Mouse (Mus musculus) limb, embryonic 14.5 days (tissue): ENCODE data around the gene Higd1b. TPM values are rescaled to one million over a fixed set of nuclear protein-coding genes. Genes with fewer than 3 reads are reported as not detected.
A peak's percentile ranks its signal among the peaks of the same experiment; 100 is the strongest.

Experiments used
- ATAC-seq: fragments of 200-750 bp; cut with Nextera tagmentation; 2 replicates; pipeline ENCODE4 v1.8.0; 2017; ENCODE audit warnings: low read depth, moderate number of reproducible peaks, moderate TSS enrichment; ENCODE audit not compliant: low FRiP score
- DNase-seq: peaks from one replicate; pipeline ENCODE4 v3.0.0-alpha.2; 2015; ENCODE audit warnings: low spot score
- H3K27ac ChIP-seq: fragments of 300-500 bp; sonication (generic); replicated peaks from 2 replicates; pipeline ENCODE4 v1.5.1; 2014; ENCODE audit warnings: low read depth, mild to moderate bottlenecking, low read length, moderate library complexity, mixed read lengths
- H3K27me3 ChIP-seq: fragments of 300-500 bp; sonication (generic); 2 replicates; pipeline ENCODE4 v1.6.1; 2014; ENCODE audit warnings: low read length, mixed read lengths; ENCODE audit not compliant: control insufficient read depth, insufficient read depth
- H3K36me3 ChIP-seq: fragments of 300-500 bp; sonication (generic); 2 replicates; pipeline ENCODE4 v1.6.1; 2014; ENCODE audit warnings: mild to moderate bottlenecking, low read length, moderate library complexity, mixed read lengths; ENCODE audit not compliant: control insufficient read depth, insufficient read depth
- H3K4me1 ChIP-seq: fragments of 300-500 bp; sonication (generic); 2 replicates; pipeline ENCODE4 v1.6.1; 2014; ENCODE audit warnings: antibody characterized with exemption, low read length, mixed read lengths; ENCODE audit not compliant: control insufficient read depth, insufficient read depth
- H3K4me2 ChIP-seq: fragments of 300-500 bp; sonication (generic); replicated peaks from 2 replicates; pipeline ENCODE4 v1.6.1; 2014; ENCODE audit warnings: low read depth, mild to moderate bottlenecking, low read length, moderate library complexity; ENCODE audit not compliant: severe bottlenecking
- H3K4me3 ChIP-seq: fragments of 300-500 bp; sonication (generic); replicated peaks from 2 replicates; pipeline ENCODE4 v1.5.1; 2014; ENCODE audit warnings: low read length
- H3K9ac ChIP-seq: fragments of 300-500 bp; sonication (generic); 2 replicates; pipeline ENCODE4 v1.6.1; 2014; ENCODE audit warnings: mild to moderate bottlenecking, low read depth, low read length, moderate library complexity; ENCODE audit not compliant: severe bottlenecking
- H3K9me3 ChIP-seq: fragments of 300-500 bp; sonication (generic); 2 replicates; pipeline ENCODE4 v1.6.1; 2016; ENCODE audit warnings: low read length; ENCODE audit not compliant: control insufficient read depth
- POLR2A ChIP-seq: fragments of 200-500 bp; IDR thresholded peaks from 2 replicates; pipeline ENCODE4 v1.8.0; 2012; ENCODE audit warnings: inconsistent platforms, mild to moderate bottlenecking, moderate library complexity, borderline replicate concordance; ENCODE audit not compliant: insufficient read depth, insufficient read length; ENCODE audit errors: extremely low read depth
- WGBS: fragments of 180-500 bp; shearing (Covaris S2); extraction: QIAGEN DNeasy Blood & Tissue Kit; methylation state at CpG from one replicate; pipeline ENCODE4 v1.1.7; 2014; 5-methylcytosine and 5-hydroxymethylcytosine counted together
- polyA plus RNA-seq, 2 experiments: library from polyadenylated mRNA; depleted of rRNA in 1 of 2; stranded (reverse) in 1 of 2; unstranded in 1 of 2; fragments of >200 nt; fragmentation: Nextera tagmentation in 1 of 2; extraction: Ambion mirVana in 1 of 2; gene quantifications; 2 replicates each; pipeline versions ENCODE4 v1.2.1 to v1.2.3; 2012 to 2014

Gene Higd1b
- polyA plus RNA-seq, 2 experiments = 0.43 TPM; not detected in 1

GRCm38 (mm10) chr11:102881314-102882198 is 45.9 kb downstream of the Higd1b start:
- peak overlapping the region; percentile 69 for H3K9ac ChIP-seq
- 17% methylated on average over 13 of the region's 13 CpGs for WGBS
- no peaks in the 10 kb centered on the region for H3K27me3 ChIP-seq
- DNase-seq (no peak), ATAC-seq (peak; percentile 20; the same call in 1 of the 2 replicates)
- H3K27ac ChIP-seq = peak overlapping the region; percentile 85
- no peaks in the 10 kb centered on the region for H3K9me3 ChIP-seq
- H3K4me1 ChIP-seq = peaks cover 7% of the 10 kb centered on the region; the same call in 1 of the 2 replicates
- peak overlapping the region; percentile 77 for H3K4me2 ChIP-seq
- peak overlapping the region; percentile 69 for H3K4me3 ChIP-seq
- peaks cover 7% of the 10 kb centered on the region for H3K36me3 ChIP-seq
- TF ChIP-seq POLR2A = no peak

DNA sequence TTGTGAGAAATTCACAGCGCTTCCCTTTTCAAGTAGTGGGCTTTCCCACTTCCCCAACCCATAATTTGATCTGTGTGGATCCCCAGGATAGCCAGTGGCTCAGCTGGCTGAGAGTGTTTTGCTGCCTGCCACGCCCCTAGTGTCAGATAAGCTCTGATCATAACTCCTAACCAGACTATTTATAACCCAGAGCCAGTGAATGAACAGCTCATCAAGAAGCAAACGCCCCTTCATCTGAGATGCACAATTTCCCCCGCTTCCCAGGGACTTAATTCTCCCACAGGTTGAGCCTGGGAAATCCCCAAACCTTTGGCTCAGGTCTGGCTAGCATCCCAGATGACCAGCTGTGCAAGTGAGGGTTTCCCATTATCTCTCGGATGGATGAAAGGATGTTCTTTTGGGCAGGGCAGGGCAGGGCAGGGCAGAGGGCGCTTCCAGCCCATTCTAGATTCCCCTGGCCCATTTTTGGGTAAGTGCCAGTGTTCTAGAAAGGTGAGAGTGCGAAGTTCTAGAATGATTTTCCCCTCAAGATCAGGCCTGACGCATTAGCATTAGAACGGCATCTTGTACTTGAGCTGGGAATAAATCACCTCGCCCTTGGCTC is 49.1 kb downstream of the Higd1b start, which contains the start of gene Fam187a:
TSS of gene Fam187a (plus strand) at position 554 of the 604 bp plus-strand sequence.
- WGBS = 59% methylated on average over 10 of the region's 10 CpGs
- Histone ChIP-seq H3K27me3 (no peaks in the 10 kb centered on the region), H3K9ac (no peak within 1 kb of the TSS), H3K4me2 (no peak within 1 kb of the TSS), H3K36me3 (no peaks in the 10 kb centered on the region), H3K4me3 (no peak within 1 kb of the TSS), H3K9me3 (no peaks in the 10 kb centered on the region), H3K4me1 (peaks cover 5% of the 10 kb centered on the region; the same call in 1 of the 2 replicates), H3K27ac (no peak within 1 kb of the TSS)
- ATAC-seq (no peak), DNase-seq (no peak)
- TF ChIP-seq POLR2A = no peak

- no peak overlapping the region for H3K27ac ChIP-seq
- no peaks in the 10 kb centered on the region for H3K4me1 ChIP-seq
- DNase-seq = no peak
- TF ChIP-seq POLR2A = no peak
- no peaks in the 10 kb centered on the region for H3K27me3 ChIP-seq
- no peaks in the 10 kb centered on the region for H3K9me3 ChIP-seq
- no peak for ATAC-seq
- 81% methylated on average over 5 of the region's 5 CpGs for WGBS
- no peak overlapping the region for H3K4me2 ChIP-seq
- H3K9ac ChIP-seq = no peak overlapping the region
- H3K4me3 ChIP-seq = no peak overlapping the region
- no peaks in the 10 kb centered on the region for H3K36me3 ChIP-seq
Observed at GRCm38 (mm10) chr11:102887433-102887832, 51.8 kb downstream of the Higd1b start.

Other genes starting within 250 kb of the Higd1b start
- 163 and 258 TPM in 2 replicates for gene Fzd2, start 231.5 kb upstream of the Higd1b start, polyA plus RNA-seq (2012; rRNA removed)
- gene Fzd2, start 231.5 kb upstream of the Higd1b start, polyA plus RNA-seq (2014; fragmentation: Nextera tagmentation; extraction: Ambion mirVana) = 65.5 and 70.7 TPM in 2 replicates
- gene Meioc, start 172.1 kb upstream of the Higd1b start, polyA plus RNA-seq (2012; rRNA removed) = 0.68 and 1.2 TPM in 2 replicates
- 0.91 and 1.00 TPM in 2 replicates for gene Meioc, start 172.1 kb upstream of the Higd1b start, polyA plus RNA-seq (2014; fragmentation: Nextera tagmentation; extraction: Ambion mirVana)
- gene Ccdc43, start 138.1 kb upstream of the Higd1b start, polyA plus RNA-seq (2012; rRNA removed) = 18.6 and 23.6 TPM in 2 replicates
- gene Ccdc43, start 138.1 kb upstream of the Higd1b start, polyA plus RNA-seq (2014; fragmentation: Nextera tagmentation; extraction: Ambion mirVana) = 36.6 and 38.1 TPM in 2 replicates
- 21.0 and 23.8 TPM in 2 replicates for gene Adam11, start 74.4 kb upstream of the Higd1b start, polyA plus RNA-seq (2012; rRNA removed)
- 5.6 and 8.3 TPM in 2 replicates for gene Adam11, start 74.4 kb upstream of the Higd1b start, polyA plus RNA-seq (2014; fragmentation: Nextera tagmentation; extraction: Ambion mirVana)
- gene Gjc1, start 16.1 kb upstream of the Higd1b start, polyA plus RNA-seq (2012; rRNA removed) = 76.6 and 80.0 TPM in 2 replicates
- gene Gjc1, start 16.1 kb upstream of the Higd1b start, polyA plus RNA-seq (2014; fragmentation: Nextera tagmentation; extraction: Ambion mirVana) = 59.6 and 67.5 TPM in 2 replicates
- 95.0 and 113 TPM in 2 replicates for gene Eftud2, start 45.1 kb downstream of the Higd1b start, polyA plus RNA-seq (2012; rRNA removed)
- 137 and 149 TPM in 2 replicates for gene Eftud2, start 45.1 kb downstream of the Higd1b start, polyA plus RNA-seq (2014; fragmentation: Nextera tagmentation; extraction: Ambion mirVana)
- gene Ccdc103, start 45.4 kb downstream of the Higd1b start, polyA plus RNA-seq (2012; rRNA removed) = 0.34 and 0.41 TPM in 2 replicates
- gene Ccdc103, start 45.4 kb downstream of the Higd1b start, polyA plus RNA-seq (2014; fragmentation: Nextera tagmentation; extraction: Ambion mirVana) = 0.50 and 1.0 TPM in 2 replicates
- gene Fam187a, start 49.3 kb downstream of the Higd1b start, polyA plus RNA-seq (2012; rRNA removed) = 0.04 TPM in 1 of 2 replicates, not detected in the other
- not detected in 2 replicates for gene Fam187a, start 49.3 kb downstream of the Higd1b start, polyA plus RNA-seq (2014; fragmentation: Nextera tagmentation; extraction: Ambion mirVana)
- 0.48 and 0.65 TPM in 2 replicates for gene Gfap, start 65.1 kb downstream of the Higd1b start, polyA plus RNA-seq (2012; rRNA removed)
- gene Gfap, start 65.1 kb downstream of the Higd1b start, polyA plus RNA-seq (2014; fragmentation: Nextera tagmentation; extraction: Ambion mirVana) = 0.48 and 0.50 TPM in 2 replicates
- gene Kif18b, start 89.3 kb downstream of the Higd1b start, polyA plus RNA-seq (2012; rRNA removed) = 24.5 and 30.3 TPM in 2 replicates
- gene Kif18b, start 89.3 kb downstream of the Higd1b start, polyA plus RNA-seq (2014; fragmentation: Nextera tagmentation; extraction: Ambion mirVana) = 6.1 and 7.2 TPM in 2 replicates
- 3.3 and 4.8 TPM in 2 replicates for gene C1ql1, start 110.8 kb downstream of the Higd1b start, polyA plus RNA-seq (2012; rRNA removed)
- gene C1ql1, start 110.8 kb downstream of the Higd1b start, polyA plus RNA-seq (2014; fragmentation: Nextera tagmentation; extraction: Ambion mirVana) = 1.9 and 3.8 TPM in 2 replicates
- gene Nmt1, start 192.3 kb downstream of the Higd1b start, polyA plus RNA-seq (2012; rRNA removed) = 45.9 and 48.9 TPM in 2 replicates
- gene Nmt1, start 192.3 kb downstream of the Higd1b start, polyA plus RNA-seq (2014; fragmentation: Nextera tagmentation; extraction: Ambion mirVana) = 50.2 and 53.9 TPM in 2 replicates
- gene Dcakd, start 192.5 kb downstream of the Higd1b start, polyA plus RNA-seq (2012; rRNA removed) = 182 and 259 TPM in 2 replicates
- gene Dcakd, start 192.5 kb downstream of the Higd1b start, polyA plus RNA-seq (2014; fragmentation: Nextera tagmentation; extraction: Ambion mirVana) = 173 and 185 TPM in 2 replicates